18 mouse cellular contexts compared by ENCODE assay signal in the genomic region with DNA sequence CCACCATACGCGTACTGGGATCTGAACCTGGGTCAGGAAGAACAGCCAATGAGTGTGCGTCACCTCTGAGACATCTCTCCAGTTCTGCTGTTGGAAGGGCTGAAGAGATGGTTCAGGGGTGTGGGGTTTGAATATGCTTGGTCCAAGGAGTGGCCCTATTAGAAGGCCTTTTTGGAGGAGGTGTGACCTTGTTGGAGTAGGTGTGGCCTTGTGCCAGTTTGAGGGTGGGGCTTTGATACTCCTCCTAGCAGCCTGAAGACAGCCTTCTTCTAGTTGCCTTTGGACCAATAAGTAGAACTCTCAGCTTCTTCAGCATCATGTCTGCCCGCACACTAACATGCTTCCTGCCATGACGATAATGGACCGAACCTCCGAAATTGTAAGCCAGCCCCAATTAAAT.
"Had no signal": no experiment of that assay in that cellular context is flagged by ENCODE, and none has a peak within 500 bp of the region (broad histone marks: within the 10 kb centered on the region; RNA-seq: fewer than 3 reads in every experiment).

No protein-coding gene starts in this region.

- ATAC-seq: lung, postnatal 0 days; midbrain, embryonic 13.5 days had no signal

- H3K4me1 ChIP-seq: limb, embryonic 13.5 days had no signal

- DNase-seq: kidney, adult 18-20 months; kidney, adult 9 months; kidney, postnatal 14 days; kidney, postnatal 4 days; layer of hippocampus, adult 9-11 months; lung, embryonic 14.5 days; right cerebral cortex, adult 18-20 months; right cerebral cortex, postnatal 14 days; right cerebral cortex, postnatal 4 days; thymus, adult 2 months; thymus, postnatal 4 days had no signal

- H3K27me3 ChIP-seq: limb, embryonic 13.5 days; midbrain, embryonic 13.5 days had no signal

- H3K36me3 ChIP-seq: limb, embryonic 10.5 days; limb, embryonic 13.5 days; midbrain, embryonic 13.5 days had no signal

- H3K9me3 ChIP-seq: limb, embryonic 10.5 days; limb, embryonic 13.5 days; midbrain, embryonic 13.5 days had no signal

- H3K27ac ChIP-seq: limb, embryonic 10.5 days; limb, embryonic 13.5 days; macrophage; midbrain, embryonic 13.5 days; stomach, postnatal 0 days had no signal

- H3K4me3 ChIP-seq: layer of hippocampus, adult 2 months; limb, embryonic 10.5 days; limb, embryonic 13.5 days; midbrain, embryonic 13.5 days had no signal

- H3K4me2 ChIP-seq: limb, embryonic 13.5 days; lung, embryonic 14.5 days; midbrain, embryonic 13.5 days had no signal

- H3K9ac ChIP-seq: limb, embryonic 13.5 days; lung, embryonic 14.5 days; midbrain, embryonic 13.5 days had no signal
